Mouse (Mus musculus) myocyte (in vitro differentiated cells): Measurements from ENCODE around the gene Hoxa3.

Source experiments
- CEBPB ChIP-seq: IDR thresholded peaks from 2 replicates; pipeline ENCODE4 v1.6.1; 2011; ENCODE audit warnings: mild to moderate bottlenecking, moderate library complexity; ENCODE audit not compliant: poor library complexity, insufficient read depth, severe bottlenecking
- E2F4 ChIP-seq: IDR thresholded peaks from one replicate; pipeline ENCODE4 v1.6.1; 2011; ENCODE audit warnings: mild to moderate bottlenecking, control low read depth, moderate library complexity; ENCODE audit not compliant: insufficient read depth
- MAX ChIP-seq: IDR thresholded peaks from one replicate; pipeline ENCODE4 v1.6.1; 2011; ENCODE audit warnings: low read depth, mild to moderate bottlenecking, control low read depth
- MYOG ChIP-seq, 3 experiments: IDR thresholded peaks; one replicate each; pipeline ENCODE4 v1.6.1; 2011; ENCODE audit warnings: control low read depth in 2 of 3, low read depth in 2 of 3, mild to moderate bottlenecking in 2 of 3; ENCODE audit not compliant: insufficient read length in 2 of 3, control insufficient read depth in 1 of 3, insufficient read depth in 1 of 3
- POLR2A ChIP-seq: IDR thresholded peaks from one replicate; pipeline ENCODE4 v1.6.1; 2011; ENCODE audit warnings: low read depth, mild to moderate bottlenecking, control low read depth, moderate library complexity; ENCODE audit not compliant: insufficient read length
- POLR2AphosphoS2 ChIP-seq: IDR thresholded peaks from one replicate; pipeline ENCODE4 v1.6.1; 2011; ENCODE audit warnings: low read depth, control low read depth; ENCODE audit not compliant: insufficient read length
- TCF12 ChIP-seq: IDR thresholded peaks from one replicate; pipeline ENCODE4 v1.6.1; 2011; ENCODE audit warnings: mild to moderate bottlenecking, control low read depth; ENCODE audit not compliant: poor library complexity, insufficient read depth, severe bottlenecking

- no peak for TF ChIP-seq CEBPB
- TF ChIP-seq E2F4: no peak
- TF ChIP-seq MAX: no peak
- TF ChIP-seq POLR2A: no peak
- no peak for TF ChIP-seq POLR2AphosphoS2
- no peak for TF ChIP-seq TCF12
- no peak for TF ChIP-seq MYOG (IDR thresholded peaks at IDR 0.05; ENCODE audit: control insufficient read depth in 1 of 3, insufficient read depth in 1 of 3, insufficient read length in 2 of 3, low read depth in 2 of 3)
Observed at GRCm38 (mm10) chr6:52203121-52203370, 10.1 kb downstream of the Hoxa3 start.
